Mouse (Mus musculus) heart, adult 2 months (tissue): ENCODE measurements around the gene Hormad1. TPM values are rescaled to one million over a fixed set of nuclear protein-coding genes. Genes with fewer than 3 reads are reported as not detected.

Experiments
- DNase-seq, 2 experiments: peaks; one replicate each; pipeline ENCODE4 v3.0.0; 2021
- H3K27ac ChIP-seq: fragments of 200-600 bp; 2 replicates; pipeline ENCODE4 v1.8.1; 2022
- H3K27me3 ChIP-seq: fragments of 200-500 bp; 2 replicates; pipeline ENCODE4 v1.6.1; 2012; ENCODE audit warnings: mild to moderate bottlenecking, low read length, inconsistent platforms, mixed read lengths; ENCODE audit not compliant: control insufficient read depth, insufficient read depth
- H3K36me3 ChIP-seq: fragments of 200-500 bp; 2 replicates; pipeline ENCODE4 v1.6.1; 2012; ENCODE audit warnings: low read length, inconsistent platforms; ENCODE audit not compliant: control insufficient read depth, insufficient read depth
- H3K4me1 ChIP-seq: fragments of 200-500 bp; 2 replicates; pipeline ENCODE4 v1.6.1; 2011; ENCODE audit warnings: low read length; ENCODE audit not compliant: control insufficient read depth, insufficient read depth
- H3K4me3 ChIP-seq: fragments of 200-600 bp; 2 replicates; pipeline ENCODE4 v1.8.1; 2022
- H3K79me2 ChIP-seq: fragments of 200-500 bp; replicated peaks from 2 replicates; pipeline ENCODE4 v1.6.1; 2012; ENCODE audit warnings: mild to moderate bottlenecking, inconsistent platforms, low read length, moderate library complexity, mixed read lengths; ENCODE audit not compliant: control insufficient read depth, insufficient read depth
- H3K9ac ChIP-seq: fragments of 200-500 bp; 2 replicates; pipeline ENCODE4 v1.6.1; 2012; ENCODE audit warnings: low read depth, mild to moderate bottlenecking, control low read depth, inconsistent platforms, low read length, mixed read lengths
- CTCF ChIP-seq: fragments of 200-600 bp; IDR thresholded peaks from 2 replicates; pipeline ENCODE4 v1.8.1; 2022; ENCODE audit warnings: antibody characterized with exemption, mild to moderate bottlenecking, moderate library complexity
- EP300 ChIP-seq: fragments of 200-500 bp; IDR thresholded peaks from 2 replicates; pipeline ENCODE4 v1.6.1; 2011; ENCODE audit warnings: low read depth, low read length, control low read depth; ENCODE audit not compliant: insufficient read depth
- POLR2A ChIP-seq: fragments of 200-500 bp; IDR thresholded peaks from 2 replicates; pipeline ENCODE4 v1.6.1; 2011; ENCODE audit warnings: mild to moderate bottlenecking, low read depth, low read length, control low read depth; ENCODE audit not compliant: insufficient read depth
- WGBS: fragments of 180-500 bp; shearing (Covaris S2); methylation state at CpG from one replicate; pipeline ENCODE4 v1.1.7; 2018; 5-methylcytosine and 5-hydroxymethylcytosine counted together
- intact Hi-C: fragments of 180-260 bp; cut with DNase I; formaldehyde crosslinking; loops from one replicate; pipeline ENCODE4 v1.15.1; 2025
- polyA plus RNA-seq: library from polyadenylated mRNA; depleted of rRNA; stranded (reverse); fragments of >200 nt; gene quantifications from 2 replicates; pipeline ENCODE4 v1.2.3, GENCODE M21; 2012
- total RNA-seq, 2 experiments: library from RNA; stranded (reverse); gene quantifications; 2 replicates each; pipeline ENCODE4 v1.2.3; 2021

Gene Hormad1
- total and polyA plus RNA-seq, 3 experiments: not detected

DNA sequence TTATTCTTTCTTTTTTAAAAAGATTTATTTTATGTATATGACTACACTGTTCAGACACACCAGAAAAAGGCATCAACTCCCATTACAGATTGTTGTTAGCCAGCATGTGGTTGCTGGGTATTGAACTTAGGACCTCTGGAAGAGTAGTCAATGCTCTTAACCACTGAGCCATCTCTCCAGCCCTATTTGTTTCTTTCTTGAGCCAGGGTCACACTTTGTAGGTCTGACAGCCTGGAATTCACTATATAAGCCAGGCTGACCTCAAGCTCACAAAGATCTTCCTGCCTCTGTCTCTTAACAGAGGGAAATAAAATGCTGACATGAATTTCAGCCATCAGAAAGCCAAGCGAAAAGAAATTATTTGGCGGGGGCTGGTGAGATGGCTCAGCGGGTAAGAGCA is 10.1 kb downstream of the Hormad1 start:
- H3K79me2 ChIP-seq: no peaks in the 10 kb centered on the region
- no peaks in the 10 kb centered on the region for H3K4me1 ChIP-seq
- no peaks in the 10 kb centered on the region for H3K36me3 ChIP-seq
- H3K27me3 ChIP-seq: no peaks in the 10 kb centered on the region
- H3K27ac ChIP-seq: no peak overlapping the region
- DNase-seq: no peak
- intact Hi-C loops: no loop called here
- H3K9ac ChIP-seq: no peak overlapping the region
- WGBS: 92% methylated on average over 3 of the region's 3 CpGs
- TF ChIP-seq CTCF (no peak), POLR2A (no peak), EP300 (no peak)
- no peak overlapping the region for H3K4me3 ChIP-seq

DNA sequence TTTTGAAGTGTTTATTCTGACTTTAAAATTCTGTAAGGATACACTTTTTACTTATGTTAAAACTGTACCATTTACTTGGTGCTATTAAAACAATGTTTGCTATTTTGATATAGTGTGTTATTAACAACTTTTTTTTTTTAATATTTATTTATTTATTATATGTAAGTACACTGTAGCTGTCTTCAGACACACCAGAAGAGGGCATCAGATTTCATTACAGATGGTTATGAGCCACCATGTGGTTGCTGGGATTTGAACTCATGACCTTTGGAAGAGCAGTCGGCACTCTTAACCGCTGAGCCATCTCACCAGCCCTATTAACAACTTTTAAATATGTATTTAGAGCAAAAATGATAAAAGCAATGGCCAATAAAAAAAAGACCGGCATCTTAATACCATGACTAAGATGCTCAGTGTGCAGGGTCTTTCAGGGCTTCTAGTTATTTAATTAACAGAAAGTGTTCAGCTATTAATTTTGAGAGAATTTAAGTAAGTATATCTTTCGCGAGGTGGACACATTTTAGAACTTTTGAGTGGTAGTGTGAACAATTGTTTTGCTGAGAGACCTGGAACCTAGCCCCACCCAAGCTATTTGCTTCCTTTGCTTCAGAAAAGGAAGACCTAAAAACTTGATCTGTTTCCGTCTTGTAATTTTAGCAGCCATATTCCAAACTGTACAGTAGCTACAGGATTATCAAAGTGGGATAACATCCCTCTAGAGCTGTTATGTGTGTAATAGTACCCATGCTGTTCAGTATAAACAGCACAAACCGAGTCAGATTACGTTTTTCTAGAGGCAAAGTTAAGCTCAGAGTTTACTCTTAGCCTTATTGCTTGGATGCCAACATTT is 28.5 kb downstream of the Hormad1 start:
- peak overlapping the region; percentile 40; the same call in 1 of the 2 replicates for H3K9ac ChIP-seq
- no peaks in the 10 kb centered on the region for H3K36me3 ChIP-seq
- H3K79me2 ChIP-seq: no peaks in the 10 kb centered on the region
- H3K27me3 ChIP-seq: no peaks in the 10 kb centered on the region
- WGBS: 43% methylated on average over 8 of the region's 8 CpGs
- intact Hi-C loops: loop anchor here (5.0 to 10.0 kb wide), 2 partner anchors 89 to 153 kb away; partner anchors contain the start of gene Arnt
- peak overlapping the region; percentile 75 for H3K27ac ChIP-seq
- TF ChIP-seq CTCF: no peak
- TF ChIP-seq POLR2A: no peak
- TF ChIP-seq EP300: no peak
- H3K4me1 ChIP-seq: no peaks in the 10 kb centered on the region
- no peak for DNase-seq
- H3K4me3 ChIP-seq: peak overlapping the region; percentile 54

DNA sequence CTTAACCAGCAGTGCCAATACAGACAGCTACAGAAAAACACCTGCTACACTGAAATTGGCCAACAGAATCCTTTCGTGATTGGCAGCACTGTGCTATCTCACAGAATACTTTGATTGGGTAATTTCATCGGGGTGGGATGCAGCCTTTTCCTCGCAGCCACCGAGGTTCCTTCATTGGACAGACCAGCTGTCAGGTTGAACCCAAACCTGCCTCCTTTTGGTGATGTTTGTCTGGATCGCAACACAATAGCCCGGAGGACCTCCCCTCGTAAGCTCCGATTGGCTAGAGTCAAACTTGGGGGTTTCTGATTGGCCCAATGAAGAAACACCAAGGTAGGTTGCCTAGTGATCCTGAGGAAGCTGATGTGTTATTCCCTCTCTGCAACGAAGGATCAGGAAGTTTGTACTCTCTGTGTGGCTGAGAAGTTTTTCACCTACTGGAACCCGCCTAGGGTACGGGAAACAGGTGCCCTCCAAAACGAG is 29.2 kb downstream of the Hormad1 start, which contains the start of gene Golph3l:
Golph3l (plus strand) TSS at position 331 of the 483 bp plus-strand sequence.
- Histone ChIP-seq H3K9ac (peak within 1 kb of the TSS; percentile 83), H3K4me3 (peak within 1 kb of the TSS; percentile 84), H3K27ac (peak within 1 kb of the TSS; percentile 77), H3K4me1 (no peaks in the 10 kb centered on the region), H3K79me2 (no peaks in the 10 kb centered on the region), H3K36me3 (peaks cover 2% of the 10 kb centered on the region; the same call in 1 of the 2 replicates), H3K27me3 (no peaks in the 10 kb centered on the region)
- peak; percentile 91 to 97 for DNase-seq
- intact Hi-C loops: loop anchor here (5.0 to 10.0 kb wide), 2 partner anchors 89 to 154 kb away; partner anchors contain the start of gene Arnt
- 0 out of 2 replicates have a peak, but pooled peaks have one; percentile 21 for TF ChIP-seq EP300
- TF ChIP-seq POLR2A: peak; percentile 64
- peak; percentile 20; the same call in 1 of the 2 replicates for TF ChIP-seq CTCF
- WGBS: under 1% methylated on average over 12 of the region's 12 CpGs

DNA sequence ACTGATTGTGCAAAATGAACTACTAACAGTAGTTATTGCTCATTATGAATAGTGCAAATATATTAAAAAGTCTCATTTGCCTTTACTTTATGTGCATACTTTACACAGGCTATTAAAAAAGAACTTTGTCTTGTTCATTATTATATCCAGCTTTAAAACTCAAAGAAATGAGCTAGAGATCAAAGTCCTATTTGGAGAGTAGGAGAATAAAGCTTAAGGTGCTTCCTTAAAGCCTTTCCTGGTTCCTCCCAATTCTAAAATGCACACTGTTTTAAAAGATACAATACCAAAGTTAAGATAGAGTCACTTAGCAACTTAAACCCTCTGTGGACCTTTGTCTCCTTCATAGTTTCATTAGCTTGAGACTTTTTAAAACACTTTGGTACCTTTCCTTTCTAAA is 39.3 kb downstream of the Hormad1 start:
- Histone ChIP-seq H3K36me3 (peaks cover 6% of the 10 kb centered on the region), H3K27ac (no peak overlapping the region)
- intact Hi-C loops: no loop called here

DNA sequence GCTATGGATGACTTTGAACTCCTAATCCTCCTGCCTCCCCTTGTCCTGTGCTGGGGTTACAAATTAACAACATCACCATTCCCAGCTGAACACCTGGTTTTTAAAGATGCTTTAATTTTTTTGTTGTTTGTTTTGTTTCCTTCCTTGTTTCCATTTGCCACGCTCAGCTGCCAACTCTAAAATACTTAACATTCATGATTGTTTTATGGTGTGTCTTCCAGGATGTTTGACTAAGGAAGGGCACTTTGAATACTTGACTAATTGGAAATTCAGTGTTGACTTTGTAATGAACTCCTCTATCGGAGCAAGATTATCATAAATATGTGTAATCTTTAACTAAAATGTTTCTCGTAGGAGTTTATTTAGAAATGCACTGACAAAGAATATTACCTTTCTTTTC is 41.8 kb downstream of the Hormad1 start:
- Histone ChIP-seq H3K79me2 (no peaks in the 10 kb centered on the region), H3K4me1 (no peaks in the 10 kb centered on the region), H3K4me3 (no peak overlapping the region), H3K27ac (no peak overlapping the region), H3K36me3 (peaks cover 2% of the 10 kb centered on the region; the same call in 1 of the 2 replicates), H3K27me3 (no peaks in the 10 kb centered on the region), H3K9ac (no peak overlapping the region)
- intact Hi-C loops: no loop called here
- no peak for DNase-seq
- TF ChIP-seq EP300: no peak
- 74% methylated on average over 3 of the region's 3 CpGs for WGBS

More for the DNA sequence above, 39.3 kb downstream of the Hormad1 start:
- H3K9ac ChIP-seq: no peak overlapping the region
- no peaks in the 10 kb centered on the region; the same call in 1 of the 2 replicates for H3K79me2 ChIP-seq
- TF ChIP-seq EP300 (no peak), CTCF (no peak), POLR2A (no peak)
- DNase-seq: no peak
- no peaks in the 10 kb centered on the region for H3K4me1 ChIP-seq
- no peak overlapping the region for H3K4me3 ChIP-seq
- no peaks in the 10 kb centered on the region for H3K27me3 ChIP-seq

DNA sequence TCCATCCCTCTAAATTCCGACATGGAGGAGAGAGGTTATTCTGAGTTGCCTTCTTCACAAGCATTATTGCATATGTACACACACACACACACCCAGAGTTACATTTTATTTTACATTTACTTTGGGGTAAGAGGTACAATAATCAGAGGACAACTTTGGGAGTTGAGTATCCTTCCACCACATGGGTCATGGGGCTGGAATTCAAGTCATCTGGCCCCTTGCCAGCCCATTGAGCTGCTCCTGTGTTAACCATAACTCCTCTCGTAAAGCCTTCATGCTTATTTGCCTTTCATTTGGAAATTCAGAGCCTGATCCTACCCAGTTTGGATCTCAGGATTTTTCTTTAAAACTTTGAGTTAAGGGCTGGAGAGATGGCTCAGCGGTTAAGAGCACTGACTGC is 46.6 kb downstream of the Hormad1 start:
- WGBS: 75% methylated on average over 3 of the region's 3 CpGs
- intact Hi-C loops: no loop called here
- Histone ChIP-seq H3K79me2 (no peaks in the 10 kb centered on the region), H3K36me3 (no peaks in the 10 kb centered on the region; the same call in 1 of the 2 replicates), H3K27me3 (no peaks in the 10 kb centered on the region), H3K4me3 (no peak overlapping the region), H3K4me1 (no peaks in the 10 kb centered on the region; the same call in 1 of the 2 replicates), H3K9ac (no peak overlapping the region), H3K27ac (no peak overlapping the region)
- DNase-seq: no peak
- TF ChIP-seq EP300: no peak
- TF ChIP-seq CTCF: no peak
- TF ChIP-seq POLR2A: no peak
